21 mouse cellular contexts compared by ENCODE assay signal in genomic region chr11:53681686-53682085, GRCm38 (mm10). TPM values are rescaled to one million over a fixed set of nuclear protein-coding genes. Genes with fewer than 3 reads are reported as not detected.
"Had no signal": no experiment of that assay in that cellular context is flagged by ENCODE, and none has a peak within 500 bp of the region (broad histone marks: within the 10 kb centered on the region; RNA-seq: fewer than 3 reads in every experiment).

No protein-coding gene starts in this region.

- DNase-seq: kidney, adult 18-20 months; kidney, postnatal 25 days; left cerebral cortex, postnatal 4 days; lung, postnatal 4 days; retina, postnatal 1 day; right cerebral cortex, postnatal 14 days; thymus, postnatal 36 days had no signal

- H3K4me3 ChIP-seq: kidney, embryonic 15.5 days; limb, embryonic 13.5 days; liver, embryonic 15.5 days; midbrain, embryonic 15.5 days; neural tube, embryonic 13.5 days; stomach, embryonic 15.5 days had no signal

- H3K27me3 ChIP-seq: kidney, embryonic 15.5 days; limb, embryonic 13.5 days; liver, embryonic 15.5 days; midbrain, embryonic 15.5 days; neural tube, embryonic 13.5 days; stomach, embryonic 15.5 days had no signal

- H3K4me2 ChIP-seq: kidney, embryonic 15.5 days; limb, embryonic 13.5 days; liver, embryonic 11.5 days; liver, embryonic 15.5 days; midbrain, embryonic 11.5 days; midbrain, embryonic 15.5 days; neural tube, embryonic 13.5 days; stomach, embryonic 15.5 days had no signal

- H3K27ac ChIP-seq: kidney, embryonic 15.5 days; limb, embryonic 13.5 days; liver, embryonic 15.5 days; midbrain, embryonic 15.5 days; neural tube, embryonic 13.5 days; stomach, embryonic 15.5 days had no signal

- H3K9me3 ChIP-seq: kidney, embryonic 15.5 days; limb, embryonic 13.5 days; liver, embryonic 15.5 days; midbrain, embryonic 15.5 days; neural tube, embryonic 13.5 days; stomach, embryonic 15.5 days had no signal

- ATAC-seq: midbrain, embryonic 15.5 days had no signal

- H3K9ac ChIP-seq: kidney, embryonic 15.5 days; limb, embryonic 13.5 days; liver, embryonic 15.5 days; midbrain, embryonic 15.5 days; neural tube, embryonic 13.5 days; stomach, embryonic 15.5 days had no signal

- H3K4me1 ChIP-seq: kidney, embryonic 15.5 days; limb, embryonic 13.5 days; liver, embryonic 15.5 days; midbrain, embryonic 15.5 days; neural tube, embryonic 13.5 days; stomach, embryonic 15.5 days had no signal

RNA-seq across cellular contexts. Expression of gene Il5, which starts 38.9 kb away (rescaled TPM):
- total RNA-seq: layer of hippocampus, postnatal 10 days; left cerebral cortex, adult 18-20 months; left cerebral cortex, postnatal 4 days; megakaryocyte, adult 5-6 weeks had no signal
- polyA plus RNA-seq: kidney, embryonic 15.5 days; limb, embryonic 13.5 days; liver, embryonic 11.5 days; liver, embryonic 15.5 days; lung, embryonic 16.5 days; midbrain, embryonic 11.5 days; midbrain, embryonic 15.5 days; neural tube, embryonic 13.5 days; spleen, adult 2 months; stomach, embryonic 15.5 days had no signal

RNA-seq across cellular contexts. Expression of gene Il13, which starts 47.2 kb away (rescaled TPM):
- total RNA-seq: layer of hippocampus, postnatal 10 days; left cerebral cortex, adult 18-20 months; left cerebral cortex, postnatal 10 days; left cerebral cortex, postnatal 4 days had no signal
- polyA plus RNA-seq: kidney, embryonic 15.5 days; liver, embryonic 11.5 days; liver, embryonic 15.5 days; lung, embryonic 16.5 days; midbrain, embryonic 11.5 days; midbrain, embryonic 15.5 days; neural tube, embryonic 13.5 days; spleen, adult 2 months; stomach, embryonic 15.5 days had no signal
